7 mouse cellular contexts compared by ENCODE assay signal in genomic region chr9:108753326-108753725, GRCm38 (mm10). TPM values are rescaled to one million over a fixed set of nuclear protein-coding genes. Genes with fewer than 3 reads are reported as not detected.
DNase-seq lines count a peak whose midpoint lies in the region; ATAC-seq and TF ChIP-seq lines count a peak whose summit lies in the region.

No protein-coding gene starts in this region.

- TF ChIP-seq POLR2A in lung, adult 2 months (IDR thresholded peaks at IDR 0.05; ENCODE audit: borderline replicate concordance, extremely low read depth, low read depth, low read length) = no peak

- no peak overlapping the region for H3K4me3 ChIP-seq in lung, adult 2 months (replicated peaks; ENCODE audit: extremely low read depth, low read depth, low read length)

- peak; percentile 51 for DNase-seq in A20 (ENCODE audit: low read depth, low spot score)
- peak; percentile 9 to 17 for DNase-seq in CD8-positive naive resting alpha-beta T cell, adult 2 months (ENCODE audit: low read depth in 2 of 2, low spot score in 2 of 2)
- DNase-seq in brain, embryonic 18.5 days (ENCODE audit: low read depth, low spot score) = peak; percentile 26
- peak; percentile 66 to 76 for DNase-seq in kidney, postnatal 36 days
- DNase-seq in lung, adult 2 months = peak; percentile 58
- DNase-seq in skeletal muscle tissue, adult 2 months (ENCODE audit: low read depth, low spot score) = peak; percentile 81

- 66% methylated on average over 9 of the region's 9 CpGs for WGBS in lung, adult 2 months

- peak; percentile 92 for ATAC-seq in frontal cortex, adult (ENCODE audit: low TSS enrichment)

- peak; percentile 87 for TF ChIP-seq CTCF in lung, adult 2 months (IDR thresholded peaks at IDR 0.05; ENCODE audit: insufficient read depth, low read length)

- H3K4me1 ChIP-seq in lung, adult 2 months (ENCODE audit: control insufficient read depth, insufficient read depth, low read length) = no peaks in the 10 kb centered on the region

RNA-seq across cellular contexts. Expression of gene Ip6k2, which starts 30.3 kb away (rescaled TPM):
- polyA plus RNA-seq in lung, adult 2 months (2012; rRNA removed) = 66.1 and 69.4 TPM in 2 replicates

RNA-seq across cellular contexts. Expression of gene Nckipsd, which starts 54.8 kb away (rescaled TPM):
- 34.1 and 42.9 TPM in 2 replicates for polyA plus RNA-seq in lung, adult 2 months (2012; rRNA removed)

Comparison
In these comparisons a context has a peak if more than half of its experiments do, and no peak if none do; other contexts are left out.
1. DNase-seq: peak in every context shown above with its lines; median percentile 81 in skeletal muscle tissue, adult 2 months; 71 in kidney, postnatal 36 days; 58 in lung, adult 2 months; 51 in A20; 26 in brain, embryonic 18.5 days; 13 in CD8-positive naive resting alpha-beta T cell, adult 2 months.